Mouse (Mus musculus) cerebellum, postnatal 10 days (tissue): ENCODE data around the gene Ugp2.
"Not testable (repeated sequence)": the region's sequence is repeated elsewhere in the genome, so short reads cannot be mapped to it uniquely, and the experiment has no call there.

ENCODE experiments used
- DNase-seq, 2 experiments: peaks; one replicate each; pipeline ENCODE4 v3.0.0; 2021; ENCODE audit warnings: mixed read lengths in 2 of 2

Gene Ugp2

DNA sequence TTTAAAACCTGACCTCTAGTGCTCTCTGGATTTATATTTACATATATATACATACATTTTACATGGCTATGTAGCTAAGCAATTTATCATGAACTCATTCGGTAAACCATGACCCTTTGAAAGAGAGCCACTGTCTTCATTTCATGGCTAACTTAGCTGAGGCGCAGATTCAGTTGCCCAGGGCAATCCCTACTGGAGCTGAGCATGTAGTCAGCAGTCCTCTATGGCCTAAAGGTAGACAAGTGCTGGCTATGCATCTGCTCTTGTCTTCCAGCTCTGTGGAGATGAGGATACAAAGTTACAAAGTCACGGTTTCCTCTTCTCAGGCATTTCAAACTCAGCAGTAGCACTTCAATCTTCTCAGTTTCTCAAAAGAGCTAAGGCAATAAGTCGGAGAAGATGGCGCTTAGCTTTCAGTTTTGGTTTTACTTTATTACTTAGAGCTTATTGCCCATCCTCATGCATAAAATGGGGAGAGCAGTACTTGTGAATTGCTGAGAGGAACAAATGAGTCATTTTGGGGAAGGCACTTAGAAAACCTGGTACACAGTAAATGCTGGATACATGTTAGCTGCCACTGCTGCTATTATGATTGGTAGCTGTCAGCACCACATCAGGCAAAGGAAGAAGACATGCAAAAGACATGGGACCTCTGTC lies 38.2 kb downstream of the Ugp2 start:
- DNase-seq, result no peak

GRCm38 (mm10) chr11:21328141-21328540 lies 42.9 kb downstream of the Ugp2 start:
- no peak for DNase-seq

DNA sequence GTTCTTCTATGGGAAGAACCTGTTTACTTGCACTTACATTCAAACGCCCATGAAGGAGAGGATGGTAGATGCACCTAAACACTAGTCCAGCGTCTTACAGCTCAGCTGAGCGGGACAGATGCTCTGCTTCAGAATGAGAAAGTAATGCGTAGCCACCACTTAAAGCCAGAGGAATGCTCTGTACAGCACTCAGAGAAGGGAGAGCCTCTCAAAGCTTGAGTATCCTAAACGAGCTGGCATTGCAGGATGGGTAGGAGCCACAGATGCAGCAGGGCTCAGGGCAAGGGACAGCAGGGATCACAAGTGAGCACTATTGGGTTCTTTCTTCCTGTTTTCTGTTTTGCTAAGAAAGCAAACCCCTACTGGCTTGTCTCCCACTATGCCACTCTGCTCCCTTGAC lies 43.5 kb downstream of the Ugp2 start:
- no peak for DNase-seq

DNA sequence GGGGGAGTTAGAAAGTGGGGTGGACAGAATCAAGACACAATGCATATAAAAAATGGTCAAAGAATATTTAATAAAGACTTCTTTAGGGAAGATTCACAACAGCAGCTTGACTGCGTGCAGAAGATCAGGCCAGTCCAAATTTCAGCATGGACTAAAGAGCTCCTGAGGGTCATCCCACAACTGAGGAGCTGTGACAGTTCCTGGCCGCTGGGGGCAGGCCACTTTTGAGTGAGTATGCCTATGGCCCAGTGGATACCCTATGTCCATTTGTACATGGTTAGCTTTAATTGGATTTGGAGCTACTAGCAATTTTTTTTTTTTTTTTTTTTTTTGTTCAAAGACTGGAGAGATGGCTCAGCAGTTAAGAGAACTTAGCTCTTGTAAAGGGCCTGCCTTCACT lies 44.2 kb downstream of the Ugp2 start:
- DNase-seq, result peak; percentile 21

DNA sequence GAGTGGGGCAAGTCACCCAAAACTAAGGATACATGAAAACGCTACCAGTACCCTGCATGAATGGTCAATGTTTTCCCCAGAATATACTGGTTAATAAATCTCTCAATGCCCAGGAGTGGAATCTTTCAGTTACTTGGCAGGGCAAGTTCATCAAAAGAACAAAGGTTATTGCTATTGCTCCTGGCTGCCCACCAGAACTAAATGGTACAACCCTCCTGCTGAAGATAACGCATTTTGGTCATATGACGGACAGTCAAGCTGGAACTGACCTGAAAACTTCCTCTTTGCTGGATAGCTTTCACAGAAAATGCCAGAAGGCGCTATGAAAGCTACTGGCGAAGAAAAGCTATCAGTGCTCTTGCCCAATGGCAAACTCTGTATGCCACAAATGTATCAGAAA lies 45.2 kb downstream of the Ugp2 start:
- no peak for DNase-seq

- peak in 1 of 2 experiments; percentile 4 for DNase-seq
Measured at GRCm38 (mm10) chr11:21322349-21322748, 48.7 kb downstream of the Ugp2 start.

DNA sequence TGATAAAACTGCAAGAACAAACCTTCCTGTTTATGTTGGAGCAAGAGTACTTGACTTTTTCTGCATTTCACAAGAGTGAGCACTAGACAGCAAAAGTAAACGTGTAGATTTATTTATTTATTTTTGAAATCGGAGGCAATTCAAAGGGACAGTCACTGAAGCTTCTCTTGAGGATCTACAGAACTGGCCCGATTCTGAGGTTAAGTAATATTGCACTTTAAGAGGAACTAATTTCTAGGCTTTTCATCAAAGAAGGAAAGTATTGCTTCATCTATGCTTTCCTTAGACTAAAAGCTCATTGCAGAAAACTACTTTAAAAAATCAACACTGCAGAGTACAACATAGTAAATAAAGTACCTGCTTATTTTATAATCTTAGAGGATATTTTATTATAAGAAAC lies 49.4 kb downstream of the Ugp2 start:
- DNase-seq, result no peak

DNA sequence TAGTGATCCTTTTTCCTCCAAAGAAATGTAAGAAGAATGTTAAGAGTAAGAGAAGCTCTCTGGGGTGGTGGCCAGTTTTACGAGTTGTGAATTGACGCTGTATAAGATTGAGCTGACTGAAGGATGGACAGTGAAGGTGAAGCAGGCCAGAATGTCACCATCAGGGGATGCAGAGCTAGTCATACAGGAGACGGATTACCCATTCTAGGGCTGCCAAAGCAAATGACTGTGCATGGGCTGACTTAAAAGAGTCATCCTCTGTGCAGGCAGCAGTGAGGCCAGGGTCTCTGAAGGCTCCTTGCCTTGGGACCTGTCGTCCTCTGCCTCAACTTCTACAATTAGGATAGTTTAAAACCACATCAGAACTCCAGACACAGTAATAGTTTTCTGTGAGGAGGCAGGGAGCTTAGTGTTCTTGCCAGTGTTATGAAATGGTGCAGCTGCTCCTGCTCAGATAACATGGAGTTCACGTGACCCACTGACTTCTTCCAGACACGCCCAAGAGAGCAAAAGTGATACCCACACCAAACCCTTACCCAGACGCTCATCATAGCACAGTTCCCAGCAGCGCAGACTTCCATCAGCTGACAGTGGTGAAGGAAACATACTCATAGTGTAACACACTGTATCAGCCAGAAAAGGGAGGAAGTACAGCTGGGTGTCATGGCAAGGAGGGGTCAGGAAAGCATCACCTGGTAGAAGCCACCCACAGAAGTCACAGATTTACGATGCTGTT lies 56.9 kb downstream of the Ugp2 start:
- no peak for DNase-seq

DNA sequence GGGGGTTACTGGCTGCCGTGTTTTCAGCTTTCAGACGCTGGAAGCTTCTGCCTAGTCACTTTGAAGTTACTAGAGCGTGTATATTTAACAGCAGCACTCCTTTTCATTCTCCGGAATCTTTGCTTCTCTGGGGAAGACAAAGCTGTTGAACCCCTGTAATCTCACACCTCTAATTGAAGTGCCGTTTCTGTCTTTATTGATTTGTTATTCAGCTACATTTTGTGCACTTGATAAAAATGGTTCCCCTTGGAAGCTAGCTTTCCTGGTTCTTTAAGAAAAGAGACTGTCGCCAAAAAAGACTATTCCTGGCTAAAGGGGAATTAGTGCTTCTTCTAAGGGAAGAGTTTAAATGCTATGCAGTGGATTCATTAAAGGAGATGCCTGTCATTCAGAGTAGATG lies 61.5 kb downstream of the Ugp2 start:
- DNase-seq, result no peak

DNA sequence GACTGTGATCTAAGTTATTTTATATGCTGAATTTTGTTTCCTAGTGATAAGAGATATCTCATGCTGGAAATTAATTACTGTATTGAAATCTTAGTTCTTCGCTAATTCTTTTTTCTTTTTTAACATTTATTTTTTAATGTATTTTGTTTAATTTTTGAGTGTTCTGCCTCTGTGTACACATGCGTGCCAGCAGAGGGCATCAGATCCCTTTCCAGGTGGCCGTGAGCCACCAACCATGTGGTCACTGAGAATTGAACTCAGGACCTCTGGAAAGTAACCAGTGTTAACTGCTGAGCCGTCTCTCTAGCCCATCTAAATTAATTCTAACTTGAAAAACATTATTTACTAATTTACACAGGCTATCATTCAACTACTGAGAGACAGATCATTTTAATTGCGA lies 62.9 kb downstream of the Ugp2 start:
- peak; percentile 34 to 35 for DNase-seq

- DNase-seq, result no peak
Measured at GRCm38 (mm10) chr11:21307078-21307668, 63.8 kb downstream of the Ugp2 start.

GRCm38 (mm10) chr11:21303619-21304018 lies 67.4 kb downstream of the Ugp2 start:
- no peak for DNase-seq

DNA sequence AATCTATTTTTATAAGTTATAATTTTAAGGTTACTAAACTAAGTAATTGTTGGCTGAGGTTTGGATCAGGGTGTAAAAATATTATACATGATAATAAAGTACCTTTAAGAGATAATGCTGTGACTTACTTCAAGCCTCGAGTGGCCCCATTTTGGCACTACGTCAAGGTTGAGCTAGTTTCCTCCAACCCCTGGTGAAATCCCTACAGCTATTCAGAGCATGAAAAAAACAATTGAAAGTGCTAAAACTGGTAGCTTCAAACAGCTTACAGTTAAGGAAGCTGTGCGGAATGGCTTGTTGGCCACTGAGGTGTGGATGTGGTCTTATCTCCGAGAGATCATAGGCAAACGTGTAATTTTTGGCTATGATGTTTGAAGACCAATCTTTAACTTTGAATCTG lies 75.5 kb downstream of the Ugp2 start:
- no peak for DNase-seq

DNA sequence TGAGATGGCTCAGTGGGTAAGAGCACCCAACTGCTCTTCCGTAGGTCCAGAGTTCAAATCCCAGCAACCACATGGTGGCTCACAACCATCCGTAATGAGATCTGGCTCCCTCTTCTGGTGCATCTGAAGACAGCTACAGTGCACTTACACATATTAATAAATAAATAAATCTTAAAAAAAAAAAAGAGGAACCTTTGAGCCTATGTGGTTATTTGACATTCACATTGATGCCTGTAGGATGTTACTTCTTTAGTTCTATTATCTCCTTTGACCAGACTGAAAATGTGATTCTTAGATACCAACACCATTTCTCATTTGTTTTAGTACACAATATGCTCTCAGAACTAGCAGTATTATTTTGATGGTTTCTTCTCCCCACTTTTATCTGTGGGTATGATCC lies 82.8 kb downstream of the Ugp2 start:
- DNase-seq, result not testable (repeated sequence)

DNA sequence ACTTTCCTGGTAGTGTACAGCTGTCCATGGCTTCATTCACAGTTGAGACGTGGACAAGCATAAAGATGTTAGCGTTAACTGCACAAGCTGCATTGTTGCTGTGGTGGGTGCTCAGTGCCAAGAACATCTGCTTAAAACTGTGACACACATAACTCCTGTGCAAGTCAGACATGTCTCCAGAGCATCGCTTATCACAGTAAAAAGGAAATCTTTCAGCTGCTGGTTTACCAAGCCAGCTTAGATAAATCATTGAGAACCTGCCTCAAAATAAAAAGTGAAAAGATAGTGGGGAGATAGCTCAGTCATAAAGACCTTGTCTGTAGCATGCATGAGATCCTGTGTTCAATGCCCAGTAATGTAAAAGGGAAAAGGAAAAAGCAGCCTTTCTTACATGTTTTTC lies 84.6 kb downstream of the Ugp2 start:
- no peak for DNase-seq

- DNase-seq, result no peak
Measured at GRCm38 (mm10) chr11:21276151-21276550, 94.8 kb downstream of the Ugp2 start.
